Mouse (Mus musculus): Measurements from ENCODE around the gene 4930562C15Rik.

DNA sequence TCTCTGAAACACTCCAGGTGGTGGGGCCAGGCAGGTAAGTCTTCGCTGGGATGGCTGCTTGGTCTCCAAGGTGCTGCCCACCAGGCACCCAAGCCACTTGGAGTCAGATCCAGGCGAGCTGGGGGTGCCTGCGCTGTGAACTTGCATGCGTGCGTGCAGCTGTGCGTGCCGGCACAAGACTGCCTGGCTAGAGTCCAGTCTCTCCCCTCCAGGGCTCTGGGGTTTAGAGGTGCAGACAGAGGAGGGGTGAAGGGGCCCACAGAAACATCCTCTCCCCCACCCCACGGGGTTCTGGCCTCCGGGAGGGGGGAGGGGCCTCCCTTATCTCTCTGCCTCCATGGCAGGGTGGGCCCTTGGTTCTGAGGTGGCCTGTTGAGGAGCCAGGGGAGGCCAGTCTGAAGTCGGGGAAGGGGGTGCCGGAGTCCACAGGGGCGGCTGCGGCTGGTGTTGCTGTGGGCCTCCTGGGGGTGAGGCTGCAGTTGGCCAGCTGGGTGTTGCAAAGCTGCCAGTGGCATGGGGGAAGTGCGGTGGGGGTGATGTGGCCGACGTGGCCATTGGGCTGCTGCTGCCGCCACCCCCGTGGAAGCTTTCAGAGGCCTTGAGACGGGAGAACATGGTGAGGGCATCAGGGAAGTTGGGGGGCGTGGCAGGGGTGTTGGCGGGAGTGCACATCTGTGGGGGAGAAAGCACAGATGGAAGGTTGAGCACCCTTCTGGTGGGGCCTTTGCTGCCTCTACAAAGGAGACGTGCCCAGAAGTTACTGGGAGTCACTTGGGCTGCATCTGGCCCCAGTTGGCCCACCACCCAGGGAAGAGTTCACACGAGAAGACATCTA lies 40.2 kb downstream of the 4930562C15Rik start:
- TF ChIP-seq CTCF (IDR thresholded peaks at IDR 0.05; ENCODE audit: control insufficient read depth, insufficient read depth, insufficient read length): no peak
- no peak for TF ChIP-seq USF1 (IDR thresholded peaks at IDR 0.05; ENCODE audit: low read depth)
- no peak for TF ChIP-seq MAX (IDR thresholded peaks at IDR 0.05)
- TF ChIP-seq MYOG (IDR thresholded peaks at IDR 0.05; ENCODE audit: control insufficient read depth, extremely low read depth, insufficient read length): no peak
- TF ChIP-seq FOSL1 (IDR thresholded peaks at IDR 0.05; ENCODE audit: insufficient read depth, low read length, poor library complexity, severe bottlenecking): no peak
- TF ChIP-seq CEBPB (IDR thresholded peaks at IDR 0.05; ENCODE audit: low read depth): no peak

Measured in C2C12 (cell line).